Mouse (Mus musculus): ENCODE results near the gene Pcgf1. TPM values are rescaled to one million over a fixed set of nuclear protein-coding genes. Genes with fewer than 3 reads are reported as not detected.

The Pcgf1 gene
- polyA plus RNA-seq (2014; fragmentation: Illumina TruSeq; extraction: RNeasy Lipid Tissue Mini Kit (QIAGEN cat#74804); ENCODE audit: low replicate concordance): 1.4 TPM

GRCm38 (mm10) chr6:83077630-83078323 lies at the start of gene Pcgf1:
Pcgf1 (plus strand) TSS chr6:83077869.

GRCm38 (mm10) chr6:83033249-83034185 lies 44.2 kb upstream of the Pcgf1 start, which contains the start of the genes Dok1 and Loxl3:
Dok1 (minus strand) TSS chr6:83033471.
Loxl3 (plus strand) TSS chr6:83034173.

GRCm38 (mm10) chr6:83054074-83054851 lies 23.4 kb upstream of the Pcgf1 start, which contains the start of gene Aup1:
Aup1 (plus strand) TSS chr6:83054521.

GRCm38 (mm10) chr6:83054871-83055431 lies 22.7 kb upstream of the Pcgf1 start, which contains the start of gene Htra2:
Htra2 (minus strand) TSS chr6:83055273.

GRCm38 (mm10) chr6:83057790-83058189 lies 19.9 kb upstream of the Pcgf1 start, which contains the start of gene Dqx1:
Dqx1 (plus strand) TSS chr6:83057844.

GRCm38 (mm10) chr6:83070247-83070310 lies 7.6 kb upstream of the Pcgf1 start, which contains the start of gene Tlx2:
Tlx2 (minus strand) TSS chr6:83070293.

GRCm38 (mm10) chr6:83086121-83087035 lies 8.7 kb downstream of the Pcgf1 start, which contains the start of gene Lbx2:
Lbx2 (plus strand) TSS chr6:83086367.

GRCm38 (mm10) chr6:83101316-83101687 lies 23.6 kb downstream of the Pcgf1 start, which contains the start of the genes Ccdc142 and Gm42688:
Ccdc142 (plus strand) TSS chr6:83101601.
Gm42688 (plus strand) TSS chr6:83101617.

GRCm38 (mm10) chr6:83108762-83109668 lies 31.3 kb downstream of the Pcgf1 start, which contains the start of gene Mrpl53:
Mrpl53 (plus strand) TSS chr6:83109040.

GRCm38 (mm10) chr6:83115011-83115671 lies 37.5 kb downstream of the Pcgf1 start, which contains the start of gene Mogs:
Mogs (plus strand) TSS chr6:83115496.

GRCm38 (mm10) chr6:83120930-83121862 lies 43.5 kb downstream of the Pcgf1 start, which contains the start of gene Wbp1:
Wbp1 (minus strand) TSS chr6:83121559.

GRCm38 (mm10) chr6:83125331-83125730 lies 47.7 kb downstream of the Pcgf1 start, which contains the start of gene Ino80b:
Ino80b (minus strand) TSS chr6:83125431.

Other genes starting within 250 kb of the Pcgf1 start
- 0.11 TPM for gene Sema4f, start 138.1 kb upstream of the Pcgf1 start, polyA plus RNA-seq (2014; fragmentation: Illumina TruSeq; extraction: RNeasy Lipid Tissue Mini Kit (QIAGEN cat#74804); ENCODE audit: low replicate concordance)
- gene M1ap, start 131.0 kb upstream of the Pcgf1 start, polyA plus RNA-seq (2014; fragmentation: Illumina TruSeq; extraction: RNeasy Lipid Tissue Mini Kit (QIAGEN cat#74804); ENCODE audit: low replicate concordance): not detected
- not detected for gene Dok1, start 44.4 kb upstream of the Pcgf1 start, polyA plus RNA-seq (2014; fragmentation: Illumina TruSeq; extraction: RNeasy Lipid Tissue Mini Kit (QIAGEN cat#74804); ENCODE audit: low replicate concordance)
- 0.45 TPM for gene Loxl3, start 43.7 kb upstream of the Pcgf1 start, polyA plus RNA-seq (2014; fragmentation: Illumina TruSeq; extraction: RNeasy Lipid Tissue Mini Kit (QIAGEN cat#74804); ENCODE audit: low replicate concordance)
- gene Aup1, start 23.3 kb upstream of the Pcgf1 start, polyA plus RNA-seq (2014; fragmentation: Illumina TruSeq; extraction: RNeasy Lipid Tissue Mini Kit (QIAGEN cat#74804); ENCODE audit: low replicate concordance): 11.1 TPM
- 2.1 TPM for gene Htra2, start 22.6 kb upstream of the Pcgf1 start, polyA plus RNA-seq (2014; fragmentation: Illumina TruSeq; extraction: RNeasy Lipid Tissue Mini Kit (QIAGEN cat#74804); ENCODE audit: low replicate concordance)
- gene Dqx1, start 20.0 kb upstream of the Pcgf1 start, polyA plus RNA-seq (2014; fragmentation: Illumina TruSeq; extraction: RNeasy Lipid Tissue Mini Kit (QIAGEN cat#74804); ENCODE audit: low replicate concordance): 1.6 TPM
- gene Tlx2, start 7.6 kb upstream of the Pcgf1 start, polyA plus RNA-seq (2014; fragmentation: Illumina TruSeq; extraction: RNeasy Lipid Tissue Mini Kit (QIAGEN cat#74804); ENCODE audit: low replicate concordance): not detected
- gene Lbx2, start 8.5 kb downstream of the Pcgf1 start, polyA plus RNA-seq (2014; fragmentation: Illumina TruSeq; extraction: RNeasy Lipid Tissue Mini Kit (QIAGEN cat#74804); ENCODE audit: low replicate concordance): not detected
- gene Ccdc142, start 23.7 kb downstream of the Pcgf1 start, polyA plus RNA-seq (2014; fragmentation: Illumina TruSeq; extraction: RNeasy Lipid Tissue Mini Kit (QIAGEN cat#74804); ENCODE audit: low replicate concordance): not detected
- gene Gm42688, start 23.7 kb downstream of the Pcgf1 start, polyA plus RNA-seq (2014; fragmentation: Illumina TruSeq; extraction: RNeasy Lipid Tissue Mini Kit (QIAGEN cat#74804); ENCODE audit: low replicate concordance): 2.8 TPM
- 26.2 TPM for gene Mrpl53, start 31.2 kb downstream of the Pcgf1 start, polyA plus RNA-seq (2014; fragmentation: Illumina TruSeq; extraction: RNeasy Lipid Tissue Mini Kit (QIAGEN cat#74804); ENCODE audit: low replicate concordance)
- gene Mogs, start 37.6 kb downstream of the Pcgf1 start, polyA plus RNA-seq (2014; fragmentation: Illumina TruSeq; extraction: RNeasy Lipid Tissue Mini Kit (QIAGEN cat#74804); ENCODE audit: low replicate concordance): 1.9 TPM
- 8.2 TPM for gene Wbp1, start 43.7 kb downstream of the Pcgf1 start, polyA plus RNA-seq (2014; fragmentation: Illumina TruSeq; extraction: RNeasy Lipid Tissue Mini Kit (QIAGEN cat#74804); ENCODE audit: low replicate concordance)
- gene Ino80b, start 47.6 kb downstream of the Pcgf1 start, polyA plus RNA-seq (2014; fragmentation: Illumina TruSeq; extraction: RNeasy Lipid Tissue Mini Kit (QIAGEN cat#74804); ENCODE audit: low replicate concordance): not detected
- not detected for gene Rtkn, start 57.6 kb downstream of the Pcgf1 start, polyA plus RNA-seq (2014; fragmentation: Illumina TruSeq; extraction: RNeasy Lipid Tissue Mini Kit (QIAGEN cat#74804); ENCODE audit: low replicate concordance)
- not detected for gene Wdr54, start 78.5 kb downstream of the Pcgf1 start, polyA plus RNA-seq (2014; fragmentation: Illumina TruSeq; extraction: RNeasy Lipid Tissue Mini Kit (QIAGEN cat#74804); ENCODE audit: low replicate concordance)
- gene 1700003E16Rik, start 78.5 kb downstream of the Pcgf1 start, polyA plus RNA-seq (2014; fragmentation: Illumina TruSeq; extraction: RNeasy Lipid Tissue Mini Kit (QIAGEN cat#74804); ENCODE audit: low replicate concordance): not detected
- gene Dctn1, start 88.1 kb downstream of the Pcgf1 start, polyA plus RNA-seq (2014; fragmentation: Illumina TruSeq; extraction: RNeasy Lipid Tissue Mini Kit (QIAGEN cat#74804); ENCODE audit: low replicate concordance): 9.4 TPM
- gene Slc4a5, start 142.0 kb downstream of the Pcgf1 start, polyA plus RNA-seq (2014; fragmentation: Illumina TruSeq; extraction: RNeasy Lipid Tissue Mini Kit (QIAGEN cat#74804); ENCODE audit: low replicate concordance): 11.4 TPM
- gene Mthfd2, start 248.0 kb downstream of the Pcgf1 start, polyA plus RNA-seq (2014; fragmentation: Illumina TruSeq; extraction: RNeasy Lipid Tissue Mini Kit (QIAGEN cat#74804); ENCODE audit: low replicate concordance): 5.8 TPM
- gene Mob1a, start 248.1 kb downstream of the Pcgf1 start, polyA plus RNA-seq (2014; fragmentation: Illumina TruSeq; extraction: RNeasy Lipid Tissue Mini Kit (QIAGEN cat#74804); ENCODE audit: low replicate concordance): 150 TPM